Mouse (Mus musculus): Measurements from ENCODE around the gene Bcl9l. TPM values are rescaled to one million over a fixed set of nuclear protein-coding genes. Genes with fewer than 3 reads are reported as not detected.

The Bcl9l gene
- total and polyA plus RNA-seq, 2 experiments from 2014 or later: 10.4 to 61.1 TPM

DNA sequence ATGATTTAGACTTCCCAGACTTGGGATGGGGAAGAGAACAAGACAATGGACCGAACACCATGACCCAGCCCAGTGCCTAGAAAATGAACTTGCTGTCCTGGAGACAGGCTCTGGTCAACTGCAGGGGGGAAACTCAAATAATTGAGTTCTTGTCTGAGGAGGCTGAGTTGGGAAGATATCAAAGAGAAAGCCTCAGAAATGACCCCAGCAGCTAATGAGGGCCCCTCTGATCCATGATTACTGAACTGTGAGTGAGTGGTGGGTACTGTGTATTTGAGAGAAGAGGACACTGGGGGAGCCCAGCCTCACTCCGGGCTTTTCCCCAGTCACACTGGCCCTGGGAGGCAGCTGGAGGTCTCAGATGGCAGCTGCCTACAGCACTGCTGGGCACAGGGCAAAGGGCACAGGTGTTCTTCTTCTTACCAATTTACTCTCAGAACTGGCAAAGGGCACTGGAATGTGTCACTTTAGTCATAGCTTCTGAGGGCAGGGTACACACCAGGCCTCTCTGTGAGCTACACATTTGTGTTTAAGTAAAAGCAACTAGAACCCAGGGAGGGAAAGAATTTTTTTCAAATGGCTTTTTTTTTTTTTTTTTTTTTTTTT is 57.3 kb downstream of the Bcl9l start:
- 65% methylated on average over 2 of the region's 2 CpGs for WGBS
- no peaks in the 10 kb centered on the region for H3K9me3 ChIP-seq (ENCODE audit: low read length)
- no peak overlapping the region for H3K4me3 ChIP-seq (ENCODE audit: low read depth, low read length)
- H3K4me2 ChIP-seq (ENCODE audit: low read depth, low read length, poor library complexity, severe bottlenecking): no peak overlapping the region
- H3K27ac ChIP-seq (ENCODE audit: low read depth, low read length): no peak overlapping the region
- ATAC-seq (ENCODE audit: low FRiP score): no peak
- H3K27me3 ChIP-seq (ENCODE audit: insufficient read depth, low read length): no peaks in the 10 kb centered on the region
- DNase-seq (ENCODE audit: low spot score): no peak
- TF ChIP-seq CTCF (IDR thresholded peaks at IDR 0.05): no peak
- H3K4me1 ChIP-seq (ENCODE audit: insufficient read depth, low read length): no peaks in the 10 kb centered on the region
- no peak overlapping the region for H3K9ac ChIP-seq (replicated peaks; ENCODE audit: low read length, poor library complexity, severe bottlenecking)
- H3K36me3 ChIP-seq (ENCODE audit: insufficient read depth, low read length): no peaks in the 10 kb centered on the region

- Histone ChIP-seq H3K4me1 (ENCODE audit: insufficient read depth, low read length) (no peaks in the 10 kb centered on the region), H3K36me3 (ENCODE audit: insufficient read depth, low read length) (no peaks in the 10 kb centered on the region), H3K9me3 (ENCODE audit: low read length) (no peaks in the 10 kb centered on the region), H3K27me3 (ENCODE audit: insufficient read depth, low read length) (no peaks in the 10 kb centered on the region), H3K4me3 (ENCODE audit: low read depth, low read length) (no peak overlapping the region), H3K4me2 (ENCODE audit: low read depth, low read length, poor library complexity, severe bottlenecking) (no peak overlapping the region), H3K9ac (replicated peaks; ENCODE audit: low read length, poor library complexity, severe bottlenecking) (no peak overlapping the region), H3K27ac (ENCODE audit: low read depth, low read length) (no peak overlapping the region)
- DNase-seq (ENCODE audit: low spot score) (no peak), ATAC-seq (ENCODE audit: low FRiP score) (no peak)
- 86% methylated on average over 3 of the region's 3 CpGs for WGBS
- no peak for TF ChIP-seq CTCF (IDR thresholded peaks at IDR 0.05)
These were observed 58.1 kb downstream of the Bcl9l start for GRCm38 (mm10) chr9:44540676-44541075.

DNA sequence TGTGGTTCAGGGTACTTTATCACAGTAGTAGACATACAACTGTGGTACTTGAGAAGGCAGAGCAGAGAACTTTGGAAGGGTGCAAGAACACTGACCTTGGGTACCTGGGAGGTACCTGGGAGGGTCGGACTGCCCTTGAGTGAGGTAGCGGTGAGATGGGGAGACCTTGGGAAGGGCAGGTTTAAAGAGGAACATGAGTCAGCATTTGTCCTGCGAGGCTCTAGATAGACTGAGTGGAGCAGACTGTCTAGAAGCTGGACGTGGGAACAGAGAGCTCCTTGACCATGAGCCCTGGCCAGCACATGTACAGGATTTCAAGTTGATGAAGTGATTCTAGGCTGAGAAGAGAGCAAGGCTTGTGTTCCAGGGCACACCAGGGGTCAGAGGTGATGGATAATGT is 59.7 kb downstream of the Bcl9l start:
- H3K9me3 ChIP-seq (ENCODE audit: low read length): no peaks in the 10 kb centered on the region
- no peak overlapping the region for H3K4me2 ChIP-seq (ENCODE audit: low read depth, low read length, poor library complexity, severe bottlenecking)
- ATAC-seq (ENCODE audit: low FRiP score) (no peak), DNase-seq (ENCODE audit: low spot score) (no peak)
- no peaks in the 10 kb centered on the region for H3K4me1 ChIP-seq (ENCODE audit: insufficient read depth, low read length)
- TF ChIP-seq CTCF (IDR thresholded peaks at IDR 0.05): no peak
- H3K27ac ChIP-seq (ENCODE audit: low read depth, low read length): no peak overlapping the region
- no peak overlapping the region for H3K9ac ChIP-seq (replicated peaks; ENCODE audit: low read length, poor library complexity, severe bottlenecking)
- H3K4me3 ChIP-seq (ENCODE audit: low read depth, low read length): no peak overlapping the region
- H3K27me3 ChIP-seq (ENCODE audit: insufficient read depth, low read length): no peaks in the 10 kb centered on the region
- no peaks in the 10 kb centered on the region for H3K36me3 ChIP-seq (ENCODE audit: insufficient read depth, low read length)
- 85% methylated on average over 4 of the region's 4 CpGs for WGBS

DNA sequence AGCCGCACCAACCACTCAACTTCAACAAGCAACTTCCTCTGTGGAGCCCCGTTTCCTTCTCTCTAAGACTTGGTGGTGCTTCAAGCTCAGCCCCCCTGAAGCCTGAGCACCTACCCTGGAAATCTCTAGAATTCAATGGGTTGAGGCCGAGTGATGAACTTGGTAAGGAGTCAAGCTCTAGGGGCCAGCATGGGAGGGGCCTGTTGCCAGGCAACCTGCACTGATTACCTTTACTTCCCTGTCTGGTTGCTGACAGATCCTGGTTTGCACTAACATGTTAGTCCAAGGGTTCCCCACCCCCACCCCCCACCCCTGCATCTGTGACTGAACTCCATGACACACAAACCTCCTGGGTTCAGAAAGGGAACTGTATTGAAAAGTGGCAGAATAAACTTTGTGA is 62.4 kb downstream of the Bcl9l start:
- H3K4me3 ChIP-seq (ENCODE audit: low read depth, low read length): no peak overlapping the region
- no peak for TF ChIP-seq CTCF (IDR thresholded peaks at IDR 0.05)
- no peaks in the 10 kb centered on the region for H3K36me3 ChIP-seq (ENCODE audit: insufficient read depth, low read length)
- H3K9me3 ChIP-seq (ENCODE audit: low read length): no peaks in the 10 kb centered on the region
- WGBS: 86% methylated on average over 3 of the region's 3 CpGs
- H3K27me3 ChIP-seq (ENCODE audit: insufficient read depth, low read length): no peaks in the 10 kb centered on the region
- H3K9ac ChIP-seq (replicated peaks; ENCODE audit: low read length, poor library complexity, severe bottlenecking): no peak overlapping the region
- ATAC-seq (ENCODE audit: low FRiP score) (no peak), DNase-seq (ENCODE audit: low spot score) (no peak)
- no peaks in the 10 kb centered on the region for H3K4me1 ChIP-seq (ENCODE audit: insufficient read depth, low read length)
- H3K4me2 ChIP-seq (ENCODE audit: low read depth, low read length, poor library complexity, severe bottlenecking): no peak overlapping the region
- H3K27ac ChIP-seq (ENCODE audit: low read depth, low read length): no peak overlapping the region

GRCm38 (mm10) chr9:44548412-44549152 is 66.0 kb downstream of the Bcl9l start:
- 93% methylated on average over 8 of the region's 8 CpGs for WGBS
- Histone ChIP-seq H3K9ac (replicated peaks; ENCODE audit: low read length, poor library complexity, severe bottlenecking) (no peak overlapping the region), H3K27ac (ENCODE audit: low read depth, low read length) (no peak overlapping the region), H3K4me1 (ENCODE audit: insufficient read depth, low read length) (no peaks in the 10 kb centered on the region), H3K36me3 (ENCODE audit: insufficient read depth, low read length) (no peaks in the 10 kb centered on the region), H3K9me3 (ENCODE audit: low read length) (no peaks in the 10 kb centered on the region), H3K4me2 (ENCODE audit: low read depth, low read length, poor library complexity, severe bottlenecking) (no peak overlapping the region), H3K4me3 (ENCODE audit: low read depth, low read length) (no peak overlapping the region), H3K27me3 (ENCODE audit: insufficient read depth, low read length) (no peaks in the 10 kb centered on the region)
- no peak for TF ChIP-seq CTCF (IDR thresholded peaks at IDR 0.05)
- no peak for ATAC-seq (ENCODE audit: low FRiP score)
- DNase-seq (ENCODE audit: low spot score): no peak

DNA sequence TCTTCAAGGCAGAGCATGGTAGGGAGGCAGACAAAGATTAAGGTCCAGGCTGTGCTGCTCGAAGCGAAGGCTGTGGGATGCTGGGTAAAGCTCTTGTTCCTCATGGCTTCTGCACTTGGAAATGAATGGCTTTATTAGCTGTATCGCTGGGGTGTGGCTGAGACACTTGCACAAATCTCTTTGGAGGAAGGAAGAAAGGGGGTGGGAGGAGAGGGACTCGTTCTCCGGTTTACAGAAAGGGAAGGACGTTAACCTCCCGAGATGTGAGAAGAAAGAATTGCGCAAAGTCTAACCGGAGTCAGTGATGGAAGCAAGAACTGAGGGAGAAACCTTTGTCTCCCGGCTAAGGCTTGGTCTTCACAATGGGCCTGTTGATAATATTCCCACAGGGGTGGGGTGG is 68.5 kb downstream of the Bcl9l start:
- Histone ChIP-seq H3K4me2 (ENCODE audit: low read depth, low read length, poor library complexity, severe bottlenecking) (no peak overlapping the region), H3K27me3 (ENCODE audit: insufficient read depth, low read length) (no peaks in the 10 kb centered on the region), H3K36me3 (ENCODE audit: insufficient read depth, low read length) (no peaks in the 10 kb centered on the region), H3K9me3 (ENCODE audit: low read length) (no peaks in the 10 kb centered on the region), H3K27ac (ENCODE audit: low read depth, low read length) (no peak overlapping the region), H3K9ac (replicated peaks; ENCODE audit: low read length, poor library complexity, severe bottlenecking) (no peak overlapping the region), H3K4me3 (ENCODE audit: low read depth, low read length) (no peak overlapping the region), H3K4me1 (ENCODE audit: insufficient read depth, low read length) (no peaks in the 10 kb centered on the region)
- WGBS: 91% methylated on average over 10 of the region's 10 CpGs
- no peak for DNase-seq (ENCODE audit: low spot score)
- TF ChIP-seq CTCF (IDR thresholded peaks at IDR 0.05): no peak
- no peak for ATAC-seq (ENCODE audit: low FRiP score)

All from midbrain, postnatal 0 days (tissue).